Comparison of ENCODE assay signal across 14 mouse cellular contexts in the genomic region with DNA sequence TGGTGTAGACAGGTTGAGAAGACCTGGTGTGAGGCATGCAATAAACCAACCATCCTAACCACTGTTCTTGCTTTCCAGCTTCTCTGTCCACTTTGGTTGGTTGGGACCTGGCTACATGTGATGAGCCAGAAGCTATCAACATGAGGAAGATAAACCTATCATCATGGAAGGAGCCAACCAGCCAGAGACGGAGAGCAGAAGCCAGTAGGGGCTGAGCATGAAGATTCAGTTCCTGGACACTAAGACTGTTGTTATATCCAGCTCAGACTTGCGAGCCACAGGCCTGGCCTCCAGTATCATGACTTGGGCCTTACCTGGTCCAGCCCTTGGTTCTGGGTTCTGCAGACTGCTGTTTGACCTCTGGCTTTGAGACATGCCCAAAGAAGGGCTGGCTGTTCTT. TPM values are rescaled to one million over a fixed set of nuclear protein-coding genes. Genes with fewer than 3 reads are reported as not detected.
DNase-seq lines count a peak whose midpoint lies in the region; ATAC-seq and TF ChIP-seq lines count a peak whose summit lies in the region.
"Had no signal": no experiment of that assay in that cellular context is flagged by ENCODE, and none has a peak within 500 bp of the region (broad histone marks: within the 10 kb centered on the region; RNA-seq: fewer than 3 reads in every experiment).

No protein-coding gene starts in this region.

- TF ChIP-seq POLR2A in ES-Bruce4 (IDR thresholded peaks at IDR 0.05; ENCODE audit: insufficient read depth, low read length) (no peak), myocyte (IDR thresholded peaks at IDR 0.05; ENCODE audit: insufficient read length, low read depth) (peak; percentile 1)

- H3K79me2 ChIP-seq in myocyte (ENCODE audit: control insufficient read depth, insufficient read depth) = peaks cover 38% of the 10 kb centered on the region

- TF ChIP-seq CTCF in ES-Bruce4 (IDR thresholded peaks at IDR 0.05; ENCODE audit: low read depth, low read length) = no peak

- H3K4me1 ChIP-seq in heart, embryonic 12.5 days (replicated peaks) = peaks cover 76% of the 10 kb centered on the region
- H3K4me1 ChIP-seq in limb, embryonic 13.5 days = peaks cover 61% of the 10 kb centered on the region
- peaks cover 62% of the 10 kb centered on the region for H3K4me1 ChIP-seq in limb, embryonic 10.5 days
- H3K4me1 ChIP-seq in ES-Bruce4 (ENCODE audit: control insufficient read depth, insufficient read depth, low read length) = peaks cover 8% of the 10 kb centered on the region
- H3K4me1 ChIP-seq in liver, embryonic 12.5 days = peaks cover 50% of the 10 kb centered on the region

- DNase-seq in heart, postnatal 25 days (ENCODE audit: low spot score) = no peak
- no peak for DNase-seq in limb, embryonic 10.5 days (ENCODE audit: low spot score)
- no peak for DNase-seq in layer of hippocampus, postnatal 14 days (ENCODE audit: low spot score in 2 of 2)
- DNase-seq: cerebellum, postnatal 10 days had no signal

- H3K4me3 ChIP-seq in heart, embryonic 12.5 days = peak overlapping the region; percentile 5; the same call in 1 of the 2 replicates
- no peak overlapping the region for H3K4me3 ChIP-seq in limb, embryonic 13.5 days
- no peak overlapping the region for H3K4me3 ChIP-seq in limb, embryonic 10.5 days
- H3K4me3 ChIP-seq in ES-Bruce4 (ENCODE audit: low read depth, low read length) (peak overlapping the region; percentile 3; the same call in 1 of the 2 replicates), myocyte (peak overlapping the region; percentile 100)
- no peak overlapping the region for H3K4me3 ChIP-seq in liver, embryonic 12.5 days
- H3K4me3 ChIP-seq: layer of hippocampus, adult 2 months had no signal

- H3K27ac ChIP-seq in heart, embryonic 12.5 days (ENCODE audit: poor library complexity, severe bottlenecking) = no peak overlapping the region
- H3K27ac ChIP-seq in limb, embryonic 13.5 days = no peak overlapping the region
- H3K27ac ChIP-seq in limb, embryonic 10.5 days = no peak overlapping the region
- no peak overlapping the region for H3K27ac ChIP-seq in ES-Bruce4 (ENCODE audit: insufficient read depth, low read length)
- H3K27ac ChIP-seq in liver, embryonic 12.5 days = no peak overlapping the region
- H3K27ac ChIP-seq: layer of hippocampus, adult 2 months; liver, embryonic 14.5 days had no signal

- H3ac ChIP-seq in myocyte (ENCODE audit: control insufficient read depth, insufficient read length) = no peak overlapping the region

- TF ChIP-seq EP300 in ES-Bruce4 (IDR thresholded peaks at IDR 0.05; ENCODE audit: insufficient read depth, low read depth, low read length) = no peak

- 50% methylated on average over 2 of the region's 2 CpGs for WGBS in heart, embryonic 12.5 days
- 97% methylated on average over 2 of the region's 2 CpGs for WGBS in limb, embryonic 13.5 days
- 96% methylated on average over 2 of the region's 2 CpGs for WGBS in limb, embryonic 10.5 days
- WGBS in liver, embryonic 12.5 days (ENCODE audit: insufficient replicate concordance) = 68% methylated on average over 2 of the region's 2 CpGs

- intact Hi-C loops in heart, postnatal 25 days (cut with DNase I) = no loop called here

- H3K9ac ChIP-seq in heart, embryonic 12.5 days = 0 out of 2 replicates have a peak overlapping the region, but pooled peaks have one; percentile 3
- no peak overlapping the region for H3K9ac ChIP-seq in limb, embryonic 13.5 days
- H3K9ac ChIP-seq in ES-Bruce4 (ENCODE audit: low read depth, poor library complexity, severe bottlenecking) = no peak overlapping the region
- no peak overlapping the region for H3K9ac ChIP-seq in liver, embryonic 12.5 days
- H3K9ac ChIP-seq: liver, embryonic 14.5 days had no signal

- ATAC-seq in heart, embryonic 12.5 days (ENCODE audit: insufficient number of reproducible peaks, low FRiP score) = no peak
- ATAC-seq in limb, embryonic 13.5 days (ENCODE audit: low FRiP score, low read depth) = no peak
- ATAC-seq in liver, embryonic 12.5 days = no peak
- ATAC-seq: intestine, embryonic 16.5 days; Patski had no signal

- H3K9me3 ChIP-seq in heart, embryonic 12.5 days (replicated peaks) = no peaks in the 10 kb centered on the region
- H3K9me3 ChIP-seq in limb, embryonic 13.5 days = no peaks in the 10 kb centered on the region
- no peaks in the 10 kb centered on the region for H3K9me3 ChIP-seq in limb, embryonic 10.5 days (replicated peaks)
- no peaks in the 10 kb centered on the region for H3K9me3 ChIP-seq in ES-Bruce4 (replicated peaks; ENCODE audit: control insufficient read depth, insufficient read depth, low read length, poor library complexity, severe bottlenecking)
- H3K9me3 ChIP-seq in liver, embryonic 12.5 days (replicated peaks) = no peaks in the 10 kb centered on the region

- H3K36me3 ChIP-seq in heart, embryonic 12.5 days = peaks cover 18% of the 10 kb centered on the region
- H3K36me3 ChIP-seq in limb, embryonic 13.5 days = peaks cover 24% of the 10 kb centered on the region
- peaks cover 13% of the 10 kb centered on the region for H3K36me3 ChIP-seq in limb, embryonic 10.5 days
- H3K36me3 ChIP-seq in ES-Bruce4 (ENCODE audit: control insufficient read depth, insufficient read depth, low read length, poor library complexity, severe bottlenecking) (peaks cover 30% of the 10 kb centered on the region), myocyte (ENCODE audit: control insufficient read depth, insufficient read depth) (peaks cover 21% of the 10 kb centered on the region)
- peaks cover 12% of the 10 kb centered on the region for H3K36me3 ChIP-seq in liver, embryonic 12.5 days

- peak overlapping the region; percentile 92 for H3K4me2 ChIP-seq in heart, embryonic 12.5 days
- peak overlapping the region; percentile 87 for H3K4me2 ChIP-seq in limb, embryonic 13.5 days (replicated peaks)
- peak overlapping the region; percentile 89 for H3K4me2 ChIP-seq in myocyte (ENCODE audit: low read depth)
- no peak overlapping the region for H3K4me2 ChIP-seq in liver, embryonic 12.5 days

- H3K27me3 ChIP-seq in heart, embryonic 12.5 days (replicated peaks) = no peaks in the 10 kb centered on the region
- H3K27me3 ChIP-seq in limb, embryonic 13.5 days = no peaks in the 10 kb centered on the region
- H3K27me3 ChIP-seq in limb, embryonic 10.5 days (ENCODE audit: low read depth, poor library complexity, severe bottlenecking) = peaks cover 25% of the 10 kb centered on the region
- no peaks in the 10 kb centered on the region for H3K27me3 ChIP-seq in ES-Bruce4 (ENCODE audit: control insufficient read depth, insufficient read depth, low read length, poor library complexity, severe bottlenecking)
- no peaks in the 10 kb centered on the region for H3K27me3 ChIP-seq in myocyte (ENCODE audit: control insufficient read depth, insufficient read depth, insufficient read length)
- peaks cover 78% of the 10 kb centered on the region for H3K27me3 ChIP-seq in liver, embryonic 12.5 days (replicated peaks)
- H3K27me3 ChIP-seq: Patski had no signal

TF ChIP-seq in myocyte, 11 proteins besides CTCF, POLR2A, EP300 and RAD21 (continues in another document):
- TF ChIP-seq MYOD1 (IDR thresholded peaks at IDR 0.05; ENCODE audit: control insufficient read depth in 1 of 3, insufficient read length in 2 of 3, low read depth in 2 of 3) (no peak), CEBPB (IDR thresholded peaks at IDR 0.05; ENCODE audit: insufficient read depth, poor library complexity, severe bottlenecking) (no peak)

RNA-seq across cellular contexts. Expression of a gene that starts 2.5 kb away (rescaled TPM):
- polyA plus RNA-seq in heart, embryonic 12.5 days (2016; fragmentation: Nextera tagmentation; extraction: Ambion mirVana) = 73.0 and 74.1 TPM in 2 replicates
- 10 to 100 TPM; 12.9 to 14.6 TPM for total RNA-seq in heart, postnatal 25 days (2021)
- 56.6 and 62.8 TPM in 2 replicates for polyA plus RNA-seq in limb, embryonic 13.5 days (2015; fragmentation: Nextera tagmentation; extraction: Ambion mirVana)
- 30.2 and 33.0 TPM in 2 replicates for polyA plus RNA-seq in limb, embryonic 10.5 days (2016; fragmentation: Nextera tagmentation; extraction: Ambion mirVana)
- polyA plus RNA-seq in ES-Bruce4 (2011; ENCODE audit: insufficient read depth, insufficient read length, low read depth, missing spikeins) (88.1 and 98.9 TPM in 2 replicates), myocyte (2012; fragmentation: generic; extraction: Trizol) (317 TPM)
- 10 to 100 TPM; 16.6 to 18.2 TPM for total RNA-seq in layer of hippocampus, postnatal 14 days (2021)
- polyA plus RNA-seq in liver, embryonic 12.5 days (2016; fragmentation: Nextera tagmentation; extraction: Ambion mirVana) = 11.4 and 11.9 TPM in 2 replicates
- total RNA-seq: hematopoietic stem cell, adult 5-6 weeks had no signal

RNA-seq across cellular contexts. Expression of a gene that starts 10.8 kb away (rescaled TPM):
- polyA plus RNA-seq in heart, embryonic 12.5 days (2016; fragmentation: Nextera tagmentation; extraction: Ambion mirVana) = 3,113 and 3,172 TPM in 2 replicates
- 1 to 10 TPM; 2.0 to 2.3 TPM for total RNA-seq in heart, postnatal 25 days (2021)
- 241 and 246 TPM in 2 replicates for polyA plus RNA-seq in limb, embryonic 13.5 days (2015; fragmentation: Nextera tagmentation; extraction: Ambion mirVana)
- polyA plus RNA-seq in limb, embryonic 10.5 days (2016; fragmentation: Nextera tagmentation; extraction: Ambion mirVana) = 8.3 and 12.7 TPM in 2 replicates
- 0.53 and 1.0 TPM in 2 replicates for polyA plus RNA-seq in ES-Bruce4 (2011; ENCODE audit: insufficient read depth, insufficient read length, low read depth, missing spikeins)
- polyA plus RNA-seq in myocyte (2012; fragmentation: generic; extraction: Trizol) = 3,569 TPM
- 1 to 10 TPM; 3.6 to 4.9 TPM for total RNA-seq in layer of hippocampus, postnatal 14 days (2021)
- 10.5 and 12.9 TPM in 2 replicates for polyA plus RNA-seq in liver, embryonic 12.5 days (2016; fragmentation: Nextera tagmentation; extraction: Ambion mirVana)
- total RNA-seq: hematopoietic stem cell, adult 5-6 weeks had no signal

RNA-seq across cellular contexts. Expression of a gene that starts 48.5 kb away (rescaled TPM):
- 266 and 270 TPM in 2 replicates for polyA plus RNA-seq in heart, embryonic 12.5 days (2016; fragmentation: Nextera tagmentation; extraction: Ambion mirVana)
- total RNA-seq in heart, postnatal 25 days (2021) = 10 to 100 TPM; 48.0 to 56.7 TPM
- 74.0 and 77.5 TPM in 2 replicates for polyA plus RNA-seq in limb, embryonic 13.5 days (2015; fragmentation: Nextera tagmentation; extraction: Ambion mirVana)
- 46.3 and 54.4 TPM in 2 replicates for polyA plus RNA-seq in limb, embryonic 10.5 days (2016; fragmentation: Nextera tagmentation; extraction: Ambion mirVana)
- polyA plus RNA-seq in ES-Bruce4 (2011; ENCODE audit: insufficient read depth, insufficient read length, low read depth, missing spikeins) (178 and 190 TPM in 2 replicates), myocyte (2012; fragmentation: generic; extraction: Trizol) (219 TPM)
- 100 to 1,000 TPM; 150 to 168 TPM for total RNA-seq in layer of hippocampus, postnatal 14 days (2021)
- polyA plus RNA-seq in liver, embryonic 12.5 days (2016; fragmentation: Nextera tagmentation; extraction: Ambion mirVana) = 56.2 and 60.7 TPM in 2 replicates

RNA-seq across cellular contexts. Expression of a gene that starts 50.0 kb away (rescaled TPM):
- 3.0 and 3.3 TPM in 2 replicates for polyA plus RNA-seq in heart, embryonic 12.5 days (2016; fragmentation: Nextera tagmentation; extraction: Ambion mirVana)
- total RNA-seq in heart, postnatal 25 days (2021) = 1 to 10 TPM; 5.6 to 6.0 TPM
- 7.2 and 8.5 TPM in 2 replicates for polyA plus RNA-seq in limb, embryonic 13.5 days (2015; fragmentation: Nextera tagmentation; extraction: Ambion mirVana)
- 5.1 and 6.0 TPM in 2 replicates for polyA plus RNA-seq in limb, embryonic 10.5 days (2016; fragmentation: Nextera tagmentation; extraction: Ambion mirVana)
- polyA plus RNA-seq in ES-Bruce4 (2011; ENCODE audit: insufficient read depth, insufficient read length, low read depth, missing spikeins) (20.5 and 25.1 TPM in 2 replicates), myocyte (2012; fragmentation: generic; extraction: Trizol) (0.46 TPM)
- total RNA-seq in layer of hippocampus, postnatal 14 days (2021) = 1 to 10 TPM in 1 of 2 experiments, under 1 TPM in 1; 0.53 to 1.3 TPM
- polyA plus RNA-seq in liver, embryonic 12.5 days (2016; fragmentation: Nextera tagmentation; extraction: Ambion mirVana) = 0.26 and 0.79 TPM in 2 replicates
- total RNA-seq: hematopoietic stem cell, adult 5-6 weeks had no signal

Comparison
In these comparisons a context has a peak if more than half of its experiments do, and no peak if none do; other contexts are left out.
1. RNA of a gene that starts 10.8 kb away (polyA plus RNA-seq): 3,569 TPM in myocyte (single experiment), 3,113 to 3,172 TPM in heart, embryonic 12.5 days and 241 to 246 TPM in limb, embryonic 13.5 days; 10.5 to 12.9 TPM in liver, embryonic 12.5 days, 8.3 to 12.7 TPM in limb, embryonic 10.5 days and 0.53 to 1.0 TPM in ES-Bruce4; every median in the first group is over 10 times any median in the second.
2. H3K4me3 ChIP-seq: peak in heart, embryonic 12.5 days (single experiment), ES-Bruce4 (single experiment) and myocyte (single experiment); none in limb, embryonic 13.5 days (single experiment), limb, embryonic 10.5 days (single experiment) and liver, embryonic 12.5 days (single experiment).